Mouse (Mus musculus) kidney, embryonic 15.5 days (tissue): ENCODE data around the gene Nr5a1. TPM values are rescaled to one million over a fixed set of nuclear protein-coding genes. Genes with fewer than 3 reads are reported as not detected.

Experiments
- ATAC-seq: fragments of 200-750 bp; cut with Nextera tagmentation; replicated peaks from 2 replicates; pipeline ENCODE4 v1.8.0; 2017; ENCODE audit warnings: moderate TSS enrichment; ENCODE audit not compliant: low FRiP score
- H3K27ac ChIP-seq: fragments of 300-500 bp; sonication (generic); 2 replicates; pipeline ENCODE4 v1.5.1; 2015; ENCODE audit warnings: mild to moderate bottlenecking, inconsistent platforms
- H3K27me3 ChIP-seq: fragments of 300-500 bp; sonication (generic); 2 replicates; pipeline ENCODE4 v1.6.1; 2015; ENCODE audit warnings: inconsistent platforms
- H3K36me3 ChIP-seq: fragments of 300-500 bp; sonication (generic); 2 replicates; pipeline ENCODE4 v1.6.1; 2015; ENCODE audit warnings: inconsistent platforms
- H3K4me1 ChIP-seq: fragments of 300-500 bp; sonication (generic); 2 replicates; pipeline ENCODE4 v1.6.1; 2015; ENCODE audit warnings: inconsistent platforms
- H3K4me2 ChIP-seq: fragments of 300-500 bp; sonication (generic); 2 replicates; pipeline ENCODE4 v1.6.1; 2015; ENCODE audit warnings: moderate library complexity, mild to moderate bottlenecking, inconsistent platforms
- H3K4me3 ChIP-seq: fragments of 300-500 bp; sonication (generic); replicated peaks from 2 replicates; pipeline ENCODE4 v1.5.1; 2015; ENCODE audit warnings: mild to moderate bottlenecking, inconsistent platforms
- H3K9ac ChIP-seq: fragments of 300-500 bp; sonication (generic); 2 replicates; pipeline ENCODE4 v1.6.1; 2015; ENCODE audit warnings: mild to moderate bottlenecking, inconsistent platforms
- H3K9me3 ChIP-seq: fragments of 300-500 bp; sonication (generic); replicated peaks from 2 replicates; pipeline ENCODE4 v1.6.1; 2016; ENCODE audit warnings: inconsistent platforms
- WGBS: fragments of 180-500 bp; shearing (Covaris S2); methylation state at CpG from one replicate; pipeline ENCODE4 v1.1.7; 2015; ENCODE audit warnings: mixed read lengths; 5-methylcytosine and 5-hydroxymethylcytosine counted together
- polyA plus RNA-seq: library from polyadenylated mRNA; unstranded; fragments of >200 nt; fragmentation: Nextera tagmentation; extraction: Ambion mirVana; gene quantifications from 2 replicates; pipeline ENCODE4 v1.2.1, GENCODE M21; 2015

The Nr5a1 gene
- polyA plus RNA-seq: 1.3 and 3.4 TPM in 2 replicates

- Histone ChIP-seq H3K4me2 (no peak within 1 kb of the TSS), H3K9ac (no peak within 1 kb of the TSS), H3K36me3 (no peaks in the 10 kb centered on the region), H3K4me1 (peaks cover 25% of the 10 kb centered on the region), H3K9me3 (no peaks in the 10 kb centered on the region), H3K4me3 (no peak within 1 kb of the TSS), H3K27ac (no peak within 1 kb of the TSS), H3K27me3 (peaks cover 54% of the 10 kb centered on the region)
- WGBS: 53% methylated on average over 13 of the region's 13 CpGs
- no peak for ATAC-seq
Measured at GRCm38 (mm10) chr2:38714324-38714723, at the start of gene Nr5a1. TSS of gene Nr5a1 (minus strand) at chr2:38714542.

- Histone ChIP-seq H3K27me3 (no peaks in the 10 kb centered on the region), H3K4me3 (no peak overlapping the region), H3K4me2 (no peak overlapping the region), H3K36me3 (no peaks in the 10 kb centered on the region), H3K9me3 (no peaks in the 10 kb centered on the region), H3K9ac (no peak overlapping the region), H3K27ac (no peak overlapping the region), H3K4me1 (peaks cover 3% of the 10 kb centered on the region; the same call in 1 of the 2 replicates)
- WGBS: 81% methylated on average over 3 of the region's 3 CpGs
- no peak for ATAC-seq
Measured at GRCm38 (mm10) chr2:38739847-38740246, 25.5 kb upstream of the Nr5a1 start.

DNA sequence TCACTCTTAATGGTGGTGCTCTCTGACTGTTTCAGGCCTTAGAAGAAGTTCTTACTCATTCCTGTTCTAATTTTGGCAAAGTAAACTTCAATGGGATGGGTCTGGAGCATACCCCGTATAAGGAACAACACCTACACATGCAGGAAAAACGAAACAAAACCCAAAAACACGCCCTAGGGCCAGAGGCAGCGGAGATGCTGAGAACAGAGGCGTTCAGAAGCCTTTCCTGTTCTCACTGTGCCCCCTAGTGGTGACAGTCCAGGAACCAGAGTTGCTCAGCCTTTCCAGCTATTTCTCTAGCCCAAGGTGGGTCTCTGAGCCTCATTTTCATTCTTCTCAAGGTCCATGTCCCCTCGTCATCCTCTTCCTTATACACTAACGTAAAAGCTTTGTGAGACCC, 25.1 kb upstream of the Nr5a1 start:
- WGBS: 21% methylated on average over 7 of the region's 7 CpGs
- H3K36me3 ChIP-seq: no peaks in the 10 kb centered on the region

GRCm38 (mm10) chr2:38738601-38739301, 24.4 kb upstream of the Nr5a1 start:
- Histone ChIP-seq H3K9ac (no peak overlapping the region), H3K4me3 (no peak overlapping the region), H3K4me1 (peaks cover 6% of the 10 kb centered on the region; the same call in 1 of the 2 replicates), H3K9me3 (no peaks in the 10 kb centered on the region), H3K36me3 (no peaks in the 10 kb centered on the region), H3K27ac (no peak overlapping the region), H3K4me2 (no peak overlapping the region), H3K27me3 (no peaks in the 10 kb centered on the region)
- no peak for ATAC-seq
- 91% methylated on average over 14 of the region's 14 CpGs for WGBS

More for the DNA sequence above, 25.1 kb upstream of the Nr5a1 start:
- H3K4me1 ChIP-seq: peaks cover 6% of the 10 kb centered on the region; the same call in 1 of the 2 replicates
- no peaks in the 10 kb centered on the region for H3K27me3 ChIP-seq
- no peaks in the 10 kb centered on the region for H3K9me3 ChIP-seq
- no peak overlapping the region for H3K9ac ChIP-seq
- no peak overlapping the region for H3K27ac ChIP-seq
- H3K4me2 ChIP-seq: no peak overlapping the region
- no peak; the same call in 1 of the 2 replicates for ATAC-seq
- H3K4me3 ChIP-seq: no peak overlapping the region

- no peak overlapping the region for H3K9ac ChIP-seq
- H3K36me3 ChIP-seq: no peaks in the 10 kb centered on the region
- peak; percentile 54; the same call in 1 of the 2 replicates for ATAC-seq
- H3K9me3 ChIP-seq: no peaks in the 10 kb centered on the region
- no peaks in the 10 kb centered on the region for H3K27me3 ChIP-seq
- H3K4me1 ChIP-seq: peaks cover 6% of the 10 kb centered on the region; the same call in 1 of the 2 replicates
- no peak overlapping the region for H3K4me3 ChIP-seq
- no peak overlapping the region for H3K4me2 ChIP-seq
- no peak overlapping the region for H3K27ac ChIP-seq
Measured at GRCm38 (mm10) chr2:38735740-38736139, 21.4 kb upstream of the Nr5a1 start.

DNA sequence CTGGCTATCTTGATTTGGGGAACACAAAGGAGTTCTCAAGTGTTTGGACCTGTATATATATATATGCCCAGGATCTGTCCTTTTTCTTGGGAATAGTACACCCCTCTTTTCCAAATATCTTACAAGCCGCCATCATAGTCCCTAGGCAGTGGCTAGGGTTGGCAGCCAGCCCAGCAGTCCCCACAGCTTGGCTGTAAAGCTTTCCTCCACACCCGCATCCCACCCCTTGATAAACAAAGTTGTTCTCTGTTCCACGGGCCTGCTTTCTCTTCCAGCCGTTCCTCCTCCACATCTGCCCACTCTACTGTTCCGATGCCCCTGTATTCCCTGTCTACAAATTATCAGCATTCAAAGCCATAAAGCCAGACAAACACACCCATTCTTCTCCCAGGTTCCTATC, 20.4 kb upstream of the Nr5a1 start:
- Histone ChIP-seq H3K36me3 (no peaks in the 10 kb centered on the region), H3K4me2 (no peak overlapping the region), H3K27me3 (no peaks in the 10 kb centered on the region), H3K27ac (no peak overlapping the region), H3K9ac (no peak overlapping the region), H3K4me1 (peaks cover 6% of the 10 kb centered on the region; the same call in 1 of the 2 replicates), H3K9me3 (no peaks in the 10 kb centered on the region), H3K4me3 (no peak overlapping the region)
- peak; percentile 31 for ATAC-seq
- 23% methylated on average over 5 of the region's 5 CpGs for WGBS

DNA sequence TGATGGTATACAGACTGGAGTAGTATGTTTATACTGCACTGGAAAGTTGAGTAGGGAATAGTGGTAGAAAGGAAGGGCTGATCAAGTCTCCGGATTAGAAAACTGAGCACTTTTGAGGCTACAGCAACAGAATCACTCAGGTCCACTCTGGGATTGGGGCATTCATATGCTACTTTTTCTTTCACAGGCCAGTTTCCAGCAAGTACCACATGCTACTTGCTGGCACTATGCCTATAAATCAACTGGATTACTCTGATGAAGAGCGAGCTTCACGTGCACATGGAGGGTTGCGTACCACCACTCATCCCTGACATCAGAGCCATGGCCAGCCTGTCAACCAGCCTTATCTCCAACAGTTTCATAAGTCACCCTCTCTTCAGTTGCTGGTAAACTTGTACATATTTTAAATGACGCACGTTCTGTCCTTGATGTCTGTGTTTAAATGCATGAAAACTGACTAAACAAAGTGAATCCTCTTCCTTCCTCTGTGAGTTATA, 16.0 kb upstream of the Nr5a1 start:
- H3K4me1 ChIP-seq: peaks cover 6% of the 10 kb centered on the region; the same call in 1 of the 2 replicates
- 84% methylated on average over 6 of the region's 6 CpGs for WGBS

GRCm38 (mm10) chr2:38725427-38725826, 11.1 kb upstream of the Nr5a1 start:
- no peak for ATAC-seq
- no peaks in the 10 kb centered on the region for H3K27me3 ChIP-seq
- 0 out of 2 replicates have a peak, but pooled peaks cover 5% of the 10 kb centered on the region for H3K4me1 ChIP-seq
- no peak overlapping the region for H3K4me2 ChIP-seq
- WGBS: 63% methylated on average over 3 of the region's 3 CpGs
- H3K27ac ChIP-seq: no peak overlapping the region
- H3K4me3 ChIP-seq: no peak overlapping the region
- H3K36me3 ChIP-seq: no peaks in the 10 kb centered on the region
- no peaks in the 10 kb centered on the region for H3K9me3 ChIP-seq
- no peak overlapping the region for H3K9ac ChIP-seq

More for the DNA sequence above, 16.0 kb upstream of the Nr5a1 start:
- H3K36me3 ChIP-seq: no peaks in the 10 kb centered on the region
- H3K27me3 ChIP-seq: no peaks in the 10 kb centered on the region
- no peak overlapping the region for H3K27ac ChIP-seq
- ATAC-seq: no peak
- no peak overlapping the region for H3K4me2 ChIP-seq
- no peak overlapping the region for H3K4me3 ChIP-seq
- no peak overlapping the region for H3K9ac ChIP-seq
- no peaks in the 10 kb centered on the region for H3K9me3 ChIP-seq

DNA sequence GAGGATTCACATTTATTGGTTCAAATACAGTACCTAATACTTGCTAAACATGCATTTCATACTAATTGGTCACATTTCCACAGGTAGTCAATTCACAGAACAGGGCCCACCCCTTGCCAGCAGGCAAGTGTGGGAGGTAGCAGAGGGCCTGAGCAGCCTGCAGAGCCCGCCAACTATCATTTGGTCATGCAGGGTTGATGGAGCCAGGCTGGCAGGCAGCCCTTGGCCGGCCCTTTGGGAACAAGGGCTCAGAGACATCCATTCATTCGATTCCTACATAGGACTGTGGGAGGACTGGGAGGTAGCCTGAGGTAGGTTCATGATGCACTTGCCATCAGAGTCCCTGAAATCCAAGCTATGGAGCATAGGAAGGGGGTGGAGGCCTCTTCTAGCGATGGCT, 9.0 kb upstream of the Nr5a1 start:
- no peak for ATAC-seq

DNA sequence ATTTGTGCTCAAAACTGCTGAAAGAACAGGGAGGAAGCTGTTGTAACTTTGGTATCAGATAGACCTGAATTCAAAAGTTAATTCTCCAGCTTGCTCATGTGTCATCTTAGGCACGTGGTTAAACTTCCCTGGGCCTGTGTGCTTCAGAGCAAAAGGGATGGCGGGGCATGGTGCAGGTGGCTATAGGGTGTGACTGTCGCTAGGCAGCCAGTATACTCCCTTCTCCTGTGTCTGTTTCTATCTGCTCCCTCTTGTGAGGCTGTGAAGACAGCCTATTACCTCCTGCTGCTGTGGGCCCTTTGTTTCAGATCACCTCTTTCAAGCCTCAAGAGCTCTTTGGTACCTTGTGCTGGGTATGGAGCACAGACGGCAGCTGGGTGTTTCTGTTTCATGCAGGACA, 7.7 kb upstream of the Nr5a1 start:
- H3K4me1 ChIP-seq: 0 out of 2 replicates have a peak, but pooled peaks cover 8% of the 10 kb centered on the region
- ATAC-seq: peak; percentile 84
- H3K9ac ChIP-seq: no peak overlapping the region
- WGBS: 43% methylated on average over 4 of the region's 4 CpGs
- no peaks in the 10 kb centered on the region for H3K36me3 ChIP-seq
- no peak overlapping the region for H3K4me3 ChIP-seq
- H3K27me3 ChIP-seq: no peaks in the 10 kb centered on the region; the same call in 1 of the 2 replicates
- H3K27ac ChIP-seq: no peak overlapping the region
- H3K9me3 ChIP-seq: no peaks in the 10 kb centered on the region
- H3K4me2 ChIP-seq: no peak overlapping the region

More for the DNA sequence above, 9.0 kb upstream of the Nr5a1 start:
- Histone ChIP-seq H3K9me3 (no peaks in the 10 kb centered on the region), H3K9ac (no peak overlapping the region), H3K4me3 (no peak overlapping the region), H3K4me1 (0 out of 2 replicates have a peak, but pooled peaks cover 8% of the 10 kb centered on the region), H3K36me3 (no peaks in the 10 kb centered on the region), H3K27ac (no peak overlapping the region), H3K27me3 (no peaks in the 10 kb centered on the region), H3K4me2 (no peak overlapping the region)
- WGBS: 81% methylated on average over 4 of the region's 4 CpGs

- Histone ChIP-seq H3K9ac (no peak overlapping the region), H3K27me3 (no peaks in the 10 kb centered on the region; the same call in 1 of the 2 replicates), H3K36me3 (no peaks in the 10 kb centered on the region), H3K4me1 (0 out of 2 replicates have a peak, but pooled peaks cover 8% of the 10 kb centered on the region), H3K27ac (no peak overlapping the region), H3K4me2 (no peak overlapping the region), H3K4me3 (no peak overlapping the region), H3K9me3 (no peaks in the 10 kb centered on the region)
- ATAC-seq: no peak
- WGBS: 78% methylated on average over 2 of the region's 2 CpGs
Measured at GRCm38 (mm10) chr2:38720661-38721060, 6.3 kb upstream of the Nr5a1 start.

DNA sequence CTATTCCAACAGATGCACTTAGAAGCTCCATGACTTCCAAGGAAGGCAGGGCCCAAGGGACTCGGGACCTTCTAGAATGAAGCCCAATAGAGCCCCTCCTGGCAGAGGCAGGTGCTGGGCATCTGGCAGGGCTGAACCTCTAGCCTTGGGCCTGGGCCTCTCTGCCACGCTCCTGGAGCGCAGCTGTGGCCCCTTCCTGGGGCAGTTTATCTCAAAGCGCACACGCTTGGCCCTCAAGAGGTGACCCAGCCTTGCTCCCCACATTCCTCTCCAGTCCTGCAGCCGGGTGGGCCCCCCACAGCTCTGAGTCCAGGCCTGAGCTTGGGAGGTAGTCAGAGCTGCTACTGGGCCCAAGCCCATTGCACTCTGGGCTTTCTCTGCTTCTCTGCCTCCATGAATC, 5.0 kb upstream of the Nr5a1 start:
- 73% methylated on average over 6 of the region's 6 CpGs for WGBS
- no peak for ATAC-seq
- Histone ChIP-seq H3K27me3 (peaks cover 4% of the 10 kb centered on the region), H3K27ac (no peak overlapping the region), H3K36me3 (no peaks in the 10 kb centered on the region), H3K4me2 (no peak overlapping the region), H3K9ac (no peak overlapping the region), H3K9me3 (no peaks in the 10 kb centered on the region), H3K4me3 (no peak overlapping the region), H3K4me1 (0 out of 2 replicates have a peak, but pooled peaks cover 8% of the 10 kb centered on the region)
